Mouse (Mus musculus): ENCODE results near the gene Sh3bp5.

Gene Sh3bp5

DNA sequence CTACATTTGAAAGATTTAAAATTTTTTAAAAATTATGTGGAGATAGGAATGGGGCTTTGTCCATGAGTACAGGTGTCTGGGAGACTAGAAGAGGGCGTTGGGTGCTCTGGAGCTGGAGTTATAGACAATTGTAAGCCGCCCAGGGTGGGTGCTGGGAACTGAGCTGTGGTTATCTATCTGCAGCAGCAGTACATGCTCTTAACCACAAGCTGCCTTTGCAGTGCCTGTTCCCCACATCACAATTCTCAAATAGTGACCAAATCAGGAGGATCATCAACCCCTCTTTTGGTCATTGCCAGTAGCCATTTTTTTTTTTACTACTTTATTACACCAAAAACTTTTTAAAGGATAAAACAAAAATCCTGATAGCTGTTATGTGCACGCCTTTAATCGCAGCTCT is 71.3 kb downstream of the Sh3bp5 start:
- DNase-seq (ENCODE audit: extremely low read depth, insufficient read length, low spot score) = no peak

DNA sequence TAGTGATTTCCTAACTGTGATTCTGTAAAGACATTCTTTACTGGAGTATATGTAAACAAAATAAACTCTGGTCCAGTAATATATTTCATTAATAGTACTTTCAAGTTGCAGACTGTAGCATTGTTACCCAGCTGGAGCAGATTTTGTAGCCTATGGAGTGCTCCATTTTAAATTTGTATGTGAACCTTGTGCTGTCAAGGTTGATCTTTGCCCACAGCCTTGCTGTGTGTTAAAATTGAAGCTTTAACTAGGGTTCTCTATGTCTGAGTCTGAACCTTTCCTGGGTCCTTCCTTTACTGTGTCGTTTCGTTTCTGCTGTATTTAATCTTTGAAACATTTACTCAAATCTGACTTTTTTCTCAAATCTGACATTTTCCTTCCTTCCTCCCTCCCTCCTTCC is 73.6 kb downstream of the Sh3bp5 start:
- no peak for DNase-seq (ENCODE audit: extremely low read depth, insufficient read length, low spot score)

- no peak for DNase-seq (ENCODE audit: extremely low read depth, insufficient read length, low spot score)
Measured at GRCm38 (mm10) chr14:31345367-31345766, 90.5 kb downstream of the Sh3bp5 start.

DNA sequence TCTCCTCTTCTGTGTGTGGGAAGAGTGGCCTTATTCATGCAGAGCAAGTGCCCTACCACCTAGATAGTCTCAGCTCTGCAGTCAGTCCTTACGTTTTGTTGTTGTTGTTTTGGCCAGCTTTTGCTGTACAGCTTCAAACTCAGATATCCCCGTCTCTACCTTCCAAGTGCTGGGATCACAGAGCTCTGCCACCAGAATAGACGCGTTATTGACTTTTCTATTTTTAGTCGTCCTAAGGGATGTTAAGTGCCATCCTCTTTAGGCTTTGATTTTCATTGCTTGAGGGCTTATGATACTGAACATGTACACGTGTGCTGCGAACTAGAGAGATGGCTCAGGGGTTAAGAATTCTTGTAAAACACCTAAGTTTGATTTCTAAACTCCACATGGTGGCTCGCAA is 92.6 kb downstream of the Sh3bp5 start:
- no peak for DNase-seq (ENCODE audit: extremely low read depth, insufficient read length, low spot score)

- no peak for DNase-seq (ENCODE audit: extremely low read depth, insufficient read length, low spot score)
Measured at GRCm38 (mm10) chr14:31337947-31338346, 97.9 kb downstream of the Sh3bp5 start.

GRCm38 (mm10) chr14:31337406-31337805 is 98.5 kb downstream of the Sh3bp5 start:
- no peak for DNase-seq (ENCODE audit: extremely low read depth, insufficient read length, low spot score)

- DNase-seq (ENCODE audit: extremely low read depth, insufficient read length, low spot score) = peak; percentile 94
Measured at GRCm38 (mm10) chr14:31336369-31337155, 99.3 kb downstream of the Sh3bp5 start, which contains the start of gene Capn7. Capn7 (plus strand) TSS chr14:31336638.

GRCm38 (mm10) chr14:31335765-31336164 is 100.1 kb downstream of the Sh3bp5 start:
- DNase-seq (ENCODE audit: extremely low read depth, insufficient read length, low spot score) = no peak

DNA sequence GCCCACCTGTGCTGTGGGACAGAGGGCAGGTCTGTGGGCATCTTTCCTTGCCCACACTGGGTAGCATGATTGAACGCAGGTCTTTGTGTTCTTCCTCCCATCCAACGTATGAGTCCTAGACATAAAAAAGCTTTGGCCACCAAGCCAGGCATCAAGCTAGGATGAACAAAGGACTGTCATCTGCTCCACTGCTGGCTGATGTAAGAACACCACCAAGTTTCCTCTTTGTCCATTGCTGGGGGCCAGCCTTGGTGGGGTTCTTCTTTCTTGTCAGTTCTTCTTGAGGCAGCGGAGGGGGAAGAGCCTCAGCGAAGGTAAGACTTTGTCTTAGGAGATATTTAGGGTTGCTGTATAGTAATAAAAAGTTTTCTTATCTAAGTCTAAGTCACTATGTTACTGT is 104.9 kb downstream of the Sh3bp5 start:
- no peak for DNase-seq (ENCODE audit: extremely low read depth, insufficient read length, low spot score)

DNA sequence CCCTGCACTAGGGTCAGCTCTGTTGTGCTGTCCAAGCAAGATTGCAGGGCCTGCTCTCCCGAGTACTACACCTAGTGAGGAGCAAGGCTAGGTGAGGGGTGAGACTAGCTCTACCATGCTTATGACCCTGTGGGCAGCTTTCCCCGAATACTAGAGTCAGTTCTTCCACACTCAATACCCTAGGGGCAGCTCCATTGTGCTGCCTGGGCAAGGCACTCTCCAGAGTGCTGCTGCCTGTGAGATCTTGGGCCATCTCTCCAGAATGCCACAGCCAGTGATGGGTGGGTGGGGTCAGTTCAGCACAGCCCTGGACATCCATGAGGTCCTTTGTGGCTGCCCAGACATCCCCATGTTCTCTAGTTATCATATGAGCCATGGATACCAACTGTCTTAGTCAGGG is 106.1 kb downstream of the Sh3bp5 start:
- DNase-seq (ENCODE audit: extremely low read depth, insufficient read length, low spot score) = no peak

- no peak for DNase-seq (ENCODE audit: extremely low read depth, insufficient read length, low spot score)
Measured at GRCm38 (mm10) chr14:31327681-31328080, 108.2 kb downstream of the Sh3bp5 start.

DNA sequence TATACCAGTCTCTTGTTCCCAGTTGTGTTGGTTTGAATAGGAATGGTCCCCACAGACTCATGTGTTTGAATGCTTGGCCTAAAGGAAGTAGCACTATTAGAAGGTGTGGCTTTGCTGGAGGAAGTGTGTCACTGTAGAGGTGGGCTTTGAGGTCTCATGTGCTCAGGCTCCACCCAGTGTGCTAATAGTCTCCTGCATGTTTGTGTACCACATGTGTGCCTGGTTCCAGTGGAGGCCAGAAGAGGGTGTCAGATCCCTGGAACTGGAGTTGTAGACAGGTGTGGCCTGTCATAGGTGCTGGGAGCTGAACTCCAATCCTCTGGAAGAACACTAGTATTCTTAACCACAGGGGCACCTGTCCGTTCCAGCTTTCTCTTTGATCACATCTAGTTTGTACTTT is 108.7 kb downstream of the Sh3bp5 start:
- no peak for DNase-seq (ENCODE audit: extremely low read depth, insufficient read length, low spot score)

GRCm38 (mm10) chr14:31326770-31327169 is 109.1 kb downstream of the Sh3bp5 start:
- no peak for DNase-seq (ENCODE audit: extremely low read depth, insufficient read length, low spot score)

- no peak for DNase-seq (ENCODE audit: extremely low read depth, insufficient read length, low spot score)
Measured at GRCm38 (mm10) chr14:31325551-31325950, 110.3 kb downstream of the Sh3bp5 start.

- DNase-seq (ENCODE audit: extremely low read depth, insufficient read length, low spot score) = no peak
Measured at GRCm38 (mm10) chr14:31324851-31325250, 111.0 kb downstream of the Sh3bp5 start.

GRCm38 (mm10) chr14:31323849-31324792 is 111.8 kb downstream of the Sh3bp5 start, which contains the start of gene Dnah1:
Dnah1 (minus strand) TSS chr14:31323896.
- DNase-seq (ENCODE audit: extremely low read depth, insufficient read length, low spot score) = no peak

DNA sequence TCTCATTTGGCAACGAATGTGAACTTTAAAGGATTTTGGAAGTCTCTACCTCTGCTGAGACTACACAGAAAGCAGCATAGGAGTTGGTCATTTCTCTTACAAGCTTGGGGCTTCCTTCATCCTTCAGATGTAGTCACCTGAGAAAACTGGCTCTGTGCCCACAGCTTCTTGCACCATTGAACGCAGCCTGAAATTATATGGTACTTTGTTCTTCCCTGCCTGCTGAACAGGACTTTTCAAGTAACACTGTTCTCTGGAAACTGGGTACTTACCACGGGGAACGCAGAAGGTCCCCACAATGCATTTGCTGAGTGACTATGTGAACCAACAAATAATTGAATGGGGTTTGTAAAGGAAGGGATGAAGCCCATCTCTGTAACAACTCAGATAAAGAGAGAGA is 112.7 kb downstream of the Sh3bp5 start:
- no peak for DNase-seq (ENCODE audit: extremely low read depth, insufficient read length, low spot score)

GRCm38 (mm10) chr14:31322191-31322590 is 113.7 kb downstream of the Sh3bp5 start:
- no peak for DNase-seq (ENCODE audit: extremely low read depth, insufficient read length, low spot score)

- no peak for DNase-seq (ENCODE audit: extremely low read depth, insufficient read length, low spot score)
Measured at GRCm38 (mm10) chr14:31321181-31321580, 114.7 kb downstream of the Sh3bp5 start.

DNA sequence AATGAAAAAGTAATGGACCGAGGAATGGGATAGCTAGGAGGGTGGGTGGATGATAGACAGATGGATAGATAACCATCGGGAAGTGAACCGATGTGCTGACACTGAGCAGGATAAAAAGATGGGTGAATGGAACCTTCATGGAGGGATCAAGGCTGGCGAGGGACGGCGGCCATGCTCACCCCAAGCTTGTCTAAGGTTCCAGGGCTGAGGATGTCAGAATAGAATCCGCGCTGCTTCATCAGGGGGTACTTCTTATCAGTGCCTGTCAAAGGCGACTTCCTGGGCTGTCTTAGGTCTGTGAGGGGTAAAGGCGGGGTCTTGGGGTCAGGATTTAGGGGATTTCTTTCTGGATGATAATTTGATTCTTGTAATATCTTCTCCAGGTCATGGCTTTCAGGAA is 116.3 kb downstream of the Sh3bp5 start:
- DNase-seq (ENCODE audit: extremely low read depth, insufficient read length, low spot score) = no peak

DNA sequence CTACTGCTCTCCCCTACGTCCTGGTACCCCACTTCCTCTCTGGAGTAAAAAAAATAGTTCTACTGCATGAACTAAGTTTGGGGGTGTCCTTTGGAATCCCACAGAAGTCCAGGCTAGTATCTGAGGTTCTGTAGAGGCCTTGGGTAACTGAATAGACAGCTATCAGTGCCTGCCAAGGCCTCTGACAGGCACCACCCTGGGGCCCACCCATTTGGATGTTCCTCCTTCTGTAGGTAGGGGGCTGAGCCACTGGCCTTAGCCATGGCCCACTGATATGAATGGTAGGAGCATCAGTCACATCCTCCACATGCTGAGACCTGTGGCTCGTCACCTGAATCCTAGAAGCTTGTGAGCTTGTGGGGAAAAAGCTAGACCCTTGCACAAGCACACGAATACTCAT is 118.1 kb downstream of the Sh3bp5 start:
- no peak for DNase-seq (ENCODE audit: extremely low read depth, insufficient read length, low spot score)

GRCm38 (mm10) chr14:31316613-31317012 is 119.3 kb downstream of the Sh3bp5 start:
- DNase-seq (ENCODE audit: extremely low read depth, insufficient read length, low spot score) = peak; percentile 15
